Mouse (Mus musculus) left cerebral cortex, adult 11 months (tissue): ENCODE measurements around the gene Ldhc.
A peak's percentile ranks its signal among the peaks of the same experiment; 100 is the strongest.

Source experiments
- DNase-seq: peaks from one replicate; pipeline ENCODE4 v3.0.0; 2022; ENCODE audit warnings: low spot score

Ldhc gene

DNA sequence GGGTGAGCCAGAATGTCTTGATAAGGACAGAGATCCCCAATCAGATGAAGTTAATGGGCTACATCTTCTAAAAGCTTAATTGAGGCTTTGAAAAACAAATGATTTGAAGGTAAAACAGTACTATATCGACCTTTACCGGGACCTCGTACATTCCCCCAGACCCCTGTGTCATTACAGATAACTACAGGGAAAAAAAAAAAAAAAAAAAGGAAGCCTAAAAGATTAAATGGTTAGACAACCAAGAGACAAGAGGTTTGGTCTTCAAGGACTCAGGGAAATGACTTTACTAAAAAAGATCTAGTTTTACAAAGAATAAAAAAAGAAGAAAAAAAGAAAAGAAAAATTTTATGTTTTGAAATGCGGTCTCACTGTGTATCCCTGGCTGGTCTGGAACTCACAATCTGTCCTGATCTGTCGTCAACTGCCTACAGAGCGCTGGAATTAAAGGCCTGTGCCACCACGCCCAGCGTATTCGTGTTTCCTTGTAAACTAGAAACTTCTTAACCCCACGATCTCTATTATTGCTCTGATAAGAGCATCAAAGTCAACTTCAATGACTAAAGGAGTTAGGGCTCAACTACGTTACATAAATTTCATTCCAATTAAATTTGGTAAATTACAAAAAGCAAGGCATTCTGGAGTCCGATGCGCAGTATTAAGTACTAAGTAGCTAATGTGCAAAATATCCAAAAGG lies 57.8 kb downstream of the Ldhc start:
- no peak for DNase-seq

DNA sequence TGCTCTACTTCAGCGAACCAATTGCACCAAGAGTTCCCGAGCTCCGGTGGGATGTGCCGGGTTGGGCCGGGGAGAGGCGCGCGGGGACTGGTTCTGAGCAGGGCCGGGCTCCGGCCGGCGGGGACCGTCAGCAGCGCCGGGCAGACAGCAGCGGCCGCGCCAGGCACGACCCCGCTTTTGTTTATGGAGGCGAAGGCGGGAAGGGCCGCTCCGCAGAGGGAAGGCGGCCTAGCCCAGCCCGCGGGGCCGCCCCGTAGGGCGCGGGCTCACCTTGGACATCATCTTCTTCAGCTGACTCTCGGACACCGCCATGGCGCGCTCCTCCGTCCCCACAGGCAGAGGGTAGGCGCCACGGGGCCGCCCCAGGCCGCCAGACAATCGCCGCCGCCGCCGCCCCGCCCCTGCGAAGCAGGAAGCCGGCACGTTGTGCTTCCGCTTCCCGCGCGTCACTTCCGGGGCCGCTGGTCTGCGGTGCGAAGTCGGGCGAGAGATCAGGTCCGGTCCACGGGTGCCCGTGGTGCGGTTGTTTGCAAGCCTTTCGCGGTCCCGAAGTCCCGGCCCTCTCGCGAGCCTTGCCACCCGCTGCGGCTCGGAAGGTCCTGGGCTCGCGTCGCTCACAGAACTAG lies 58.7 kb downstream of the Ldhc start, which contains the start of gene Tsg101:
Gene Tsg101 (minus strand): TSS at position 419 of the 626 bp plus-strand sequence.
- peak; percentile 80 for DNase-seq

DNA sequence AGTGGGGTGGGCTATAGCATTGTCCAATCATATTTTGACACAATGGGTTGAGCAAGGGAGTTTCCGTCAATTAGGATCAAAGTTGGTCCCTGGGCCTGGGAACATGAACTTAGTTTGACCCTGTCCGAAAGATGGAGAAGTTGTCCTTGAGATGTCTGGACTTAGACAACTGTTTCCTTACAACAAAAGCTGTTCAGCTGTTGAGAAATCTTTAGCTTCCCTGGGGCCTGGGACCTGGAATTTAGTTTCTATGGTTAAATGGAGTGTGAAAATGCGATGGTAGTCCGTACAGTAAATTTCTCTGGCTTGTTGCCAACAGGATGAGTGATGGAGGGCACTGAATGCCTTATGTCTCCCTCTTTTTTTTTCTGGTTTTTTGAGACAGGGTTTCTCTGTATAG lies 61.1 kb downstream of the Ldhc start:
- DNase-seq = no peak
